Mouse (Mus musculus): ENCODE data around the gene Ank2. TPM values are rescaled to one million over a fixed set of nuclear protein-coding genes. Genes with fewer than 3 reads are reported as not detected.

The Ank2 gene
- polyA plus RNA-seq, 1 experiment from 2014 or later, result 37.0 TPM

DNA sequence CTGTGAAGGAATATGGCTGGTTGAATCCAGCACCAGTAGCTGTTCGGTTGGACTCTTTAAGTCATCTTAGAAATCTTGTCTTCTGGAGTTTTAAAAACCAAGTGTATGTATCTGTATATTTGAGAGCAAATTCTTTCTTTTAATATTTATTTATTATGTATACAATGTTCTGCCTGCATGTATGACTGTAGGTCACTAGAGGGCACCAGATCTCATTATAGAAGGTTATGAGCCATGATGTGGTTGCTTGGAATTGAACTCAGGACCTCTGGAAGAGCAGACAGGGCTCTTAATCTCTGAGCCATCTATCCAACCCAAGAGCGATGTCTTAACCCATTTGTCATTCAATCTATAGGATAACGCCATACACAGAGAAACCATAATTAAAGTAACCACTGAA is 312.9 kb downstream of the Ank2 start:
- Histone ChIP-seq H3K4me1 (replicated peaks; ENCODE audit: control insufficient read depth, insufficient read depth, low read length) (0 out of 2 replicates have a peak, but pooled peaks cover 4% of the 10 kb centered on the region), H3K27me3 (replicated peaks; ENCODE audit: control insufficient read depth, insufficient read depth, low read length) (no peaks in the 10 kb centered on the region), H3K4me2 (ENCODE audit: low read length) (no peak overlapping the region), H3K9me3 (ENCODE audit: control insufficient read depth, low read length) (no peaks in the 10 kb centered on the region), H3K9ac (ENCODE audit: low read length) (no peak overlapping the region), H3K27ac (ENCODE audit: low read depth) (no peak overlapping the region), H3K4me3 (ENCODE audit: low read depth, low read length) (no peak overlapping the region), H3K36me3 (ENCODE audit: control insufficient read depth, insufficient read depth, low read length) (no peaks in the 10 kb centered on the region)
- DNase-seq (ENCODE audit: low spot score) (no peak), ATAC-seq (replicated peaks; ENCODE audit: low FRiP score, low TSS enrichment, low read depth) (no peak)
- 89% methylated on average over 3 of the region's 3 CpGs for WGBS

DNA sequence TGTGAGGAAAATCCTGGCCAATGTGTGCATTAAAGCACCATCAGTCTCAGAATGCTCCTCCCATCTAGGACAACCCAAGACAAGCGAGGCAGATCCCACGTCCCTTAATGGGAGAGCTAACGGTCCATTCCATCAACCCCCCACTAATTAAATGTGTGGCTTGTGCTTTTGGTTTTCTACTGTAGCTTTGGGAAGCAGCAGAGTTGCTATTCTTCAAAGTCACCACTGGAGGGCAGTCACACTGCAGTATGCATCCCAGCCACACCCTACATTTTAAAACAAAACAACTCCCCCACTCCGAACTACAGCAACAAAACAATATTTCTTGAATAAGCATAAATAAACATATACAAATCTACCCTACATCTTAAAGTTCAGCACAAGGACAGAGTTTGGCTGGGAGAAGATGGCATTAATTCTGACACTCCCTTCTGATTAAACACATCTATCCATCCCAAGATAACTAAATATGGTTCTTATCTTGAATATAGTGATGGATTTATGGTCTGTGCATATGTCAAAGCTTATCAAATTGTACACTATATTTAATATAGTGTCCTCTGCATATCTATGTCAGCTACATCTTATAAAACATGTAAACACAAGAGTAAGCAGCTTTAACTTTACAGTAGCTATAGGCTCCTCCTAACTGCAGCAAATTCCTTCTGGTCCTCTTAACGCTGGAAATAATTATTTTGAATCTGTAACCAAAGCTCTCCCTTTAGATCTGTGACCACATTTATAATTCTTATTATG is 315.0 kb downstream of the Ank2 start:
- Histone ChIP-seq H3K27me3 (replicated peaks; ENCODE audit: control insufficient read depth, insufficient read depth, low read length) (no peaks in the 10 kb centered on the region), H3K4me2 (ENCODE audit: low read length) (no peak overlapping the region), H3K27ac (ENCODE audit: low read depth) (no peak overlapping the region), H3K4me1 (replicated peaks; ENCODE audit: control insufficient read depth, insufficient read depth, low read length) (0 out of 2 replicates have a peak, but pooled peaks cover 4% of the 10 kb centered on the region), H3K4me3 (ENCODE audit: low read depth, low read length) (no peak overlapping the region), H3K36me3 (ENCODE audit: control insufficient read depth, insufficient read depth, low read length) (no peaks in the 10 kb centered on the region), H3K9me3 (ENCODE audit: control insufficient read depth, low read length) (no peaks in the 10 kb centered on the region), H3K9ac (ENCODE audit: low read length) (no peak overlapping the region)
- WGBS, result 13% methylated on average over 5 of the region's 5 CpGs
- DNase-seq (ENCODE audit: low spot score), result no peak
- ATAC-seq (replicated peaks; ENCODE audit: low FRiP score, low TSS enrichment, low read depth), result 0 out of 2 replicates have a peak, but pooled peaks have one; percentile 40

DNA sequence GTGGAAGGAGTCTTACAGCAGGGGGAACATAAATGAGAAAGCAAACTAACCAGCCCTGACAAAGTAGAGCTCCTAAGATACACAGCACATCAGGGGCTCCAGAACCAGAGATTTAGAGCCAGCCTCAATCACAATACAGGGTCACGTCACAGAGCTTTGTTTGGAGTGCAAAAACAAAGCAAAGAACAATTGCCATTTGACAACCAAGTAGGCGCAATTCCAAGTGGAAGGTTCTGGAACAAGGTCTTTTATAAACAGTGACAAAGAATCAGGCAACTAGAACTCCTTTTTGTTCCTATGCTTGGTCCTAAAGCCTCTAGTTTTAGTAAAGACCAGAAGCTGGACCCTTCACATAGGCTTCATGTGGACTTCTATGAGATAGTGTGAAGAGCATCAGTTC is 326.5 kb downstream of the Ank2 start:
- H3K4me1 ChIP-seq (replicated peaks; ENCODE audit: control insufficient read depth, insufficient read depth, low read length), result no peaks in the 10 kb centered on the region; the same call in 1 of the 2 replicates
- 66% methylated on average over 2 of the region's 2 CpGs for WGBS
- DNase-seq (ENCODE audit: low spot score) (no peak), ATAC-seq (replicated peaks; ENCODE audit: low FRiP score, low TSS enrichment, low read depth) (no peak)
- no peaks in the 10 kb centered on the region for H3K27me3 ChIP-seq (replicated peaks; ENCODE audit: control insufficient read depth, insufficient read depth, low read length)
- H3K9ac ChIP-seq (ENCODE audit: low read length), result no peak overlapping the region
- H3K27ac ChIP-seq (ENCODE audit: low read depth), result no peak overlapping the region
- no peaks in the 10 kb centered on the region for H3K9me3 ChIP-seq (ENCODE audit: control insufficient read depth, low read length)
- no peaks in the 10 kb centered on the region for H3K36me3 ChIP-seq (ENCODE audit: control insufficient read depth, insufficient read depth, low read length)
- H3K4me2 ChIP-seq (ENCODE audit: low read length), result no peak overlapping the region
- H3K4me3 ChIP-seq (ENCODE audit: low read depth, low read length), result no peak overlapping the region

DNA sequence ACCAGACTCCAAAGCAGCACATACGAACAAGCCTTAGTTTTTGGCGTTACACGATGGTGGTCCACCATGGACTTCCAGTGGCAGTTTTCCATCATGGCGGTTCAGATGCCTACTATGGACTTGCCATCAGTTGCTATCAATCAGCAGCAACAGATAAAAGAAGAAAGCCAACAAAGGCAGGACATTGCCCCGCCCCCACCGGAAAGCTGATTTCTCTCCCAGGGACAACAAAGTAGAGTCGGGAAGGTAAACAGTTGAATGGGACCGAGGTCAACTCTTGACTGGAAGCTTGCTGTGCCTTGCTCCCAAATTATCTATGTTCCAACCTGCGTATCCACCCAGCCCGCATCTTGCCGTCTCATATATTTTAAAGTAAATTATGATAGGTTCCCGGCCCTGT is 328.9 kb downstream of the Ank2 start:
- Histone ChIP-seq H3K36me3 (ENCODE audit: control insufficient read depth, insufficient read depth, low read length) (no peaks in the 10 kb centered on the region), H3K4me3 (ENCODE audit: low read depth, low read length) (no peak overlapping the region), H3K9me3 (ENCODE audit: control insufficient read depth, low read length) (no peaks in the 10 kb centered on the region), H3K27me3 (replicated peaks; ENCODE audit: control insufficient read depth, insufficient read depth, low read length) (no peaks in the 10 kb centered on the region), H3K4me2 (ENCODE audit: low read length) (no peak overlapping the region), H3K9ac (ENCODE audit: low read length) (no peak overlapping the region), H3K27ac (ENCODE audit: low read depth) (no peak overlapping the region), H3K4me1 (replicated peaks; ENCODE audit: control insufficient read depth, insufficient read depth, low read length) (no peaks in the 10 kb centered on the region; the same call in 1 of the 2 replicates)
- WGBS, result 79% methylated on average over 12 of the region's 12 CpGs
- DNase-seq (ENCODE audit: low spot score), result no peak
- no peak for ATAC-seq (replicated peaks; ENCODE audit: low FRiP score, low TSS enrichment, low read depth)

DNA sequence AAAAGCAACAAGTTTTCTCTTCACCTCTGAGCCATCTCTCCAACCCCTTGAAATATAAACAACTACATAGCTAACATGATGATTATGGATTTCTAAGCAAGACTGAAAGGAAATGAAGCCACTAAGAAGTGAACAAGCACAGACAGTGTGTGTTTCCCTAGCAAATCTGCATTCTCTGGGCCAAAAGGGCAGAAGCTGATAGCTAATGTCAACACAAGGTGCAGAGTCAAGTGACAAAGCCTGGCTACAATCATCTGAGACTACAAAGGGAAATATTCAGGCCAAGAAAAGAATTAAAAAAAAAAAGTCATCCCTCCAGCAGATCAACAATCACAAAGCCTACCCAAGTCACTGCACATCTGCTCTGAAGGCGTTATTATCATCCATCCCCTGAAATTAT is 330.0 kb downstream of the Ank2 start:
- ATAC-seq (replicated peaks; ENCODE audit: low FRiP score, low TSS enrichment, low read depth), result no peak
- no peaks in the 10 kb centered on the region for H3K9me3 ChIP-seq (ENCODE audit: control insufficient read depth, low read length)
- no peak for DNase-seq (ENCODE audit: low spot score)

GRCm38 (mm10) chr3:127163749-127164148 is 335.4 kb downstream of the Ank2 start:
- Histone ChIP-seq H3K27ac (ENCODE audit: low read depth) (no peak overlapping the region), H3K4me2 (ENCODE audit: low read length) (no peak overlapping the region), H3K36me3 (ENCODE audit: control insufficient read depth, insufficient read depth, low read length) (no peaks in the 10 kb centered on the region), H3K4me1 (replicated peaks; ENCODE audit: control insufficient read depth, insufficient read depth, low read length) (no peaks in the 10 kb centered on the region), H3K9ac (ENCODE audit: low read length) (no peak overlapping the region), H3K27me3 (replicated peaks; ENCODE audit: control insufficient read depth, insufficient read depth, low read length) (peaks cover 16% of the 10 kb centered on the region; the same call in 1 of the 2 replicates), H3K9me3 (ENCODE audit: control insufficient read depth, low read length) (no peaks in the 10 kb centered on the region), H3K4me3 (ENCODE audit: low read depth, low read length) (no peak overlapping the region)
- WGBS, result 54% methylated on average over 3 of the region's 3 CpGs
- ATAC-seq (replicated peaks; ENCODE audit: low FRiP score, low TSS enrichment, low read depth), result no peak
- DNase-seq (ENCODE audit: low spot score), result no peak

More for the DNA sequence above, 330.0 kb downstream of the Ank2 start:
- Histone ChIP-seq H3K27me3 (replicated peaks; ENCODE audit: control insufficient read depth, insufficient read depth, low read length) (no peaks in the 10 kb centered on the region), H3K4me1 (replicated peaks; ENCODE audit: control insufficient read depth, insufficient read depth, low read length) (no peaks in the 10 kb centered on the region; the same call in 1 of the 2 replicates), H3K4me3 (ENCODE audit: low read depth, low read length) (no peak overlapping the region), H3K9ac (ENCODE audit: low read length) (no peak overlapping the region), H3K27ac (ENCODE audit: low read depth) (no peak overlapping the region), H3K36me3 (ENCODE audit: control insufficient read depth, insufficient read depth, low read length) (no peaks in the 10 kb centered on the region), H3K4me2 (ENCODE audit: low read length) (no peak overlapping the region)
- WGBS, result 83% methylated on average over 1 of the region's 1 CpGs

- peak overlapping the region; percentile 31 for H3K9ac ChIP-seq (ENCODE audit: low read length)
- H3K4me2 ChIP-seq (ENCODE audit: low read length), result peak overlapping the region; percentile 82
- H3K27ac ChIP-seq (ENCODE audit: low read depth), result no peak overlapping the region
- no peaks in the 10 kb centered on the region for H3K36me3 ChIP-seq (ENCODE audit: control insufficient read depth, insufficient read depth, low read length)
- peaks cover 16% of the 10 kb centered on the region; the same call in 1 of the 2 replicates for H3K27me3 ChIP-seq (replicated peaks; ENCODE audit: control insufficient read depth, insufficient read depth, low read length)
- H3K4me3 ChIP-seq (ENCODE audit: low read depth, low read length), result peak overlapping the region; percentile 67
- WGBS, result under 1% methylated on average over 41 of the region's 41 CpGs
- peak; percentile 89 for ATAC-seq (replicated peaks; ENCODE audit: low FRiP score, low TSS enrichment, low read depth)
- no peaks in the 10 kb centered on the region for H3K4me1 ChIP-seq (replicated peaks; ENCODE audit: control insufficient read depth, insufficient read depth, low read length)
- DNase-seq (ENCODE audit: low spot score), result peak; percentile 84
- H3K9me3 ChIP-seq (ENCODE audit: control insufficient read depth, low read length), result no peaks in the 10 kb centered on the region
Observed at GRCm38 (mm10) chr3:127161998-127162712, 337.0 kb downstream of the Ank2 start.

DNA sequence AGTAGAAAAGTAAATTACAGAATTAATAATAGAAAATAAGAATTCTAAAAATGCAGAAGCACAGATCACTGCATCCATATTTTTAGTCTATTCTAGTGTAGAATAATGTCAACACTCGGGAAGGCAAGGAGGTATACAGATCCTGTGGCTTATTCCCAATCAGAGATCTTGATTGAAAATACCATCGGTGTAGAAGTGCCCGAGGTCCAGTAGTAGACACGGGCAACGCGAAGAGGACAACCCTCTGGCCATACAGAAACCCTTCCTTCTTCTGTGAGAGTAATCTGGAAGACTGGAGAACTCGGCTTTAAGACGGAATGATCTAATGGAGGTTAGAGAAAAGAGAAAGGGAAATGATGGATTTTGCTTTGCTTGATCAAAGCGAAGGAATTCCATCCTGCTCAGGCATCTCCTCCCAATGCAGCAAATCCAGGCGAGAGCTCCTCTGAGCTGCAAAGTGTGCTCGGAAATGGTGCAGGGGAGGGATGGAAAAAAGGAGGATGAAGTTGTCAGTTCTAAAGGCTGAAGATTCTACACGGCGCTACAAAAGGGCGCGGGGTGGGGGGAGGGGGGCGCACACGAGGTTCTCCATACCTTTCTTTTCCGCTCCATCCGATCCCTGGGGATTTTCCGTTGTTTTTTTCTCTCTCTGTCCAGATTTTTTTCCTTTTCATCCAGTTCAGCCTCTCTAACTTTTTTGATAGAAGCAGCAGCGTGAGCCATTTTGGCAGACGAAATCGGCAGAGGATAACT is 337.9 kb downstream of the Ank2 start:
- Histone ChIP-seq H3K27ac (ENCODE audit: low read depth) (no peak overlapping the region), H3K27me3 (replicated peaks; ENCODE audit: control insufficient read depth, insufficient read depth, low read length) (peaks cover 16% of the 10 kb centered on the region; the same call in 1 of the 2 replicates), H3K4me2 (ENCODE audit: low read length) (peak overlapping the region; percentile 82), H3K9me3 (ENCODE audit: control insufficient read depth, low read length) (no peaks in the 10 kb centered on the region), H3K4me3 (ENCODE audit: low read depth, low read length) (peak overlapping the region; percentile 67), H3K36me3 (ENCODE audit: control insufficient read depth, insufficient read depth, low read length) (no peaks in the 10 kb centered on the region), H3K4me1 (replicated peaks; ENCODE audit: control insufficient read depth, insufficient read depth, low read length) (no peaks in the 10 kb centered on the region), H3K9ac (ENCODE audit: low read length) (peak overlapping the region; percentile 31; the same call in 1 of the 2 replicates)
- ATAC-seq (replicated peaks; ENCODE audit: low FRiP score, low TSS enrichment, low read depth), result no peak
- 4% methylated on average over 23 of the region's 23 CpGs for WGBS
- no peak for DNase-seq (ENCODE audit: low spot score)
